Mouse (Mus musculus): ENCODE measurements around the gene Flnb.

Gene Flnb

GRCm38 (mm10) chr14:7863199-7863598 lies 45.4 kb downstream of the Flnb start:
- DNase-seq (ENCODE audit: low spot score) = no peak

GRCm38 (mm10) chr14:7863871-7864505 lies 46.2 kb downstream of the Flnb start:
- no peak for DNase-seq (ENCODE audit: low spot score)

GRCm38 (mm10) chr14:7864506-7864899 lies 46.7 kb downstream of the Flnb start:
- DNase-seq (ENCODE audit: low spot score) = no peak

- no peak for DNase-seq (ENCODE audit: low spot score)
Observed at GRCm38 (mm10) chr14:7867224-7867623, 49.5 kb downstream of the Flnb start.

- no peak for DNase-seq (ENCODE audit: low spot score)
Observed at GRCm38 (mm10) chr14:7867841-7868240, 50.1 kb downstream of the Flnb start.

GRCm38 (mm10) chr14:7869796-7870195 lies 52.0 kb downstream of the Flnb start:
- DNase-seq (ENCODE audit: low spot score) = no peak

- no peak for DNase-seq (ENCODE audit: low spot score)
Observed at GRCm38 (mm10) chr14:7873552-7873951, 55.8 kb downstream of the Flnb start.

- no peak for DNase-seq (ENCODE audit: low spot score)
Observed at GRCm38 (mm10) chr14:7874495-7874894, 56.7 kb downstream of the Flnb start.

GRCm38 (mm10) chr14:7877957-7878356 lies 60.2 kb downstream of the Flnb start:
- no peak for DNase-seq (ENCODE audit: low spot score)

GRCm38 (mm10) chr14:7880389-7880788 lies 62.6 kb downstream of the Flnb start:
- DNase-seq (ENCODE audit: low spot score) = no peak

- DNase-seq (ENCODE audit: low spot score) = no peak
Observed at GRCm38 (mm10) chr14:7881533-7881932, 63.8 kb downstream of the Flnb start.

- no peak for DNase-seq (ENCODE audit: low spot score)
Observed at GRCm38 (mm10) chr14:7882050-7882449, 64.3 kb downstream of the Flnb start.

GRCm38 (mm10) chr14:7884158-7884557 lies 66.4 kb downstream of the Flnb start:
- DNase-seq (ENCODE audit: low spot score) = no peak

GRCm38 (mm10) chr14:7884841-7885240 lies 67.1 kb downstream of the Flnb start:
- no peak for DNase-seq (ENCODE audit: low spot score)

GRCm38 (mm10) chr14:7885540-7885939 lies 67.8 kb downstream of the Flnb start:
- no peak for DNase-seq (ENCODE audit: low spot score)

- no peak for DNase-seq (ENCODE audit: low spot score)
Observed at GRCm38 (mm10) chr14:7886008-7886407, 68.3 kb downstream of the Flnb start.

GRCm38 (mm10) chr14:7887171-7887570 lies 69.4 kb downstream of the Flnb start:
- DNase-seq (ENCODE audit: low spot score) = no peak

GRCm38 (mm10) chr14:7888294-7888693 lies 70.5 kb downstream of the Flnb start:
- no peak for DNase-seq (ENCODE audit: low spot score)

- DNase-seq (ENCODE audit: low spot score) = peak; percentile 76
Observed at GRCm38 (mm10) chr14:7888811-7889651, 71.3 kb downstream of the Flnb start.

- no peak for DNase-seq (ENCODE audit: low spot score)
Observed at GRCm38 (mm10) chr14:7889834-7890233, 72.1 kb downstream of the Flnb start.

- no peak for DNase-seq (ENCODE audit: low spot score)
Observed at GRCm38 (mm10) chr14:7891401-7891800, 73.6 kb downstream of the Flnb start.

- DNase-seq (ENCODE audit: low spot score) = no peak
Observed at GRCm38 (mm10) chr14:7896126-7896525, 78.4 kb downstream of the Flnb start.

- DNase-seq (ENCODE audit: low spot score) = no peak
Observed at GRCm38 (mm10) chr14:7896699-7897098, 78.9 kb downstream of the Flnb start.

GRCm38 (mm10) chr14:7899986-7900385 lies 82.2 kb downstream of the Flnb start:
- no peak for DNase-seq (ENCODE audit: low spot score)
